Mouse (Mus musculus): ENCODE data around the gene Jak1. TPM values are rescaled to one million over a fixed set of nuclear protein-coding genes. Genes with fewer than 3 reads are reported as not detected.
"Not testable (repeated sequence)": the region's sequence is repeated elsewhere in the genome, so short reads cannot be mapped to it uniquely, and the experiment has no call there.

Gene Jak1
- total RNA-seq, 2 experiments from 2014 or later, result 96.1 to 98.5 TPM

GRCm38 (mm10) chr4:101276456-101277070 is 11.5 kb upstream of the Jak1 start:
- no peak for DNase-seq

- no peak for DNase-seq
Observed at GRCm38 (mm10) chr4:101275881-101276280, 10.8 kb upstream of the Jak1 start.

GRCm38 (mm10) chr4:101270734-101271133 is 5.7 kb upstream of the Jak1 start:
- no peak for DNase-seq

- not testable (repeated sequence) for DNase-seq
Observed at GRCm38 (mm10) chr4:101268506-101268905, 3.4 kb upstream of the Jak1 start.

GRCm38 (mm10) chr4:101265523-101265922 is 441 bp upstream of the Jak1 start:
- no peak for DNase-seq

- no peak for DNase-seq
Observed at GRCm38 (mm10) chr4:101263968-101264740, 928 bp downstream of the Jak1 start.

- no peak for DNase-seq
Observed at GRCm38 (mm10) chr4:101261596-101261995, 3.5 kb downstream of the Jak1 start.

- no peak for DNase-seq
Observed at GRCm38 (mm10) chr4:101260744-101261291, 4.3 kb downstream of the Jak1 start.

- DNase-seq, result no peak
Observed at GRCm38 (mm10) chr4:101256526-101257210, 8.4 kb downstream of the Jak1 start.

- no peak for DNase-seq
Observed at GRCm38 (mm10) chr4:101254606-101255349, 10.3 kb downstream of the Jak1 start.

GRCm38 (mm10) chr4:101254015-101254414 is 11.1 kb downstream of the Jak1 start:
- DNase-seq, result no peak

- DNase-seq, result no peak
Observed at GRCm38 (mm10) chr4:101252781-101253622, 12.1 kb downstream of the Jak1 start.

- no peak for DNase-seq
Observed at GRCm38 (mm10) chr4:101252016-101252415, 13.1 kb downstream of the Jak1 start.

GRCm38 (mm10) chr4:101249977-101250743 is 14.9 kb downstream of the Jak1 start:
- no peak for DNase-seq

GRCm38 (mm10) chr4:101247355-101247754 is 17.7 kb downstream of the Jak1 start:
- DNase-seq, result no peak

GRCm38 (mm10) chr4:101246569-101246968 is 18.5 kb downstream of the Jak1 start:
- DNase-seq, result no peak

GRCm38 (mm10) chr4:101244257-101245011 is 20.6 kb downstream of the Jak1 start:
- DNase-seq, result no peak

GRCm38 (mm10) chr4:101240875-101241173 is 24.3 kb downstream of the Jak1 start:
- DNase-seq, result no peak

GRCm38 (mm10) chr4:101240163-101240874 is 24.8 kb downstream of the Jak1 start:
- no peak for DNase-seq

Data from gastrocnemius, postnatal 25 days (tissue).